Mouse (Mus musculus): ENCODE measurements around the gene Pla2g2d. TPM values are rescaled to one million over a fixed set of nuclear protein-coding genes. Genes with fewer than 3 reads are reported as not detected.
A peak's percentile ranks its signal among the peaks of the same experiment; 100 is the strongest.

Gene Pla2g2d
- total and polyA plus RNA-seq, 3 experiments, result 0.26 to 2.7 (median 0.55) TPM

DNA sequence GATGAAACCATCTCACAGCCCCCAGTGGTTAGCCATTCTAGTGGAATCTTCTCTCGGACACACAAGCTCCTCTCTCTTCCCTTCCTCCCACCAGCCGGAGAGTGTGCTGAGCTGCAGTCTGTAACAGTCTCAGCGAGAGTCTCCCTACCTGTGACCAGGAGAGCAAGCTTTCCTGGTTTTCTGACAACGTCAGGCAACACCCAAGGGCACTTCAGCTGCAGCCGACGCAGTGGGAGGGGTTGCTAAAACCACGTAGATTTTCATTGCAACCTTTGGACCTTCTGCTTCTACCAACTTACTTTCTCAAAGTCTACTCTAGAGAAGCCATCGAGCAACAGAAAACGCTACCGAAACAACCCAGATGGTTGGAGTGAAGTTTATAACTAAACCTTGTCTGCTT is 3.6 kb upstream of the Pla2g2d start:
- 80% methylated on average over 10 of the region's 10 CpGs for WGBS
- TF ChIP-seq POLR2A (IDR thresholded peaks at IDR 0.05; ENCODE audit: insufficient read depth, low read depth, low read length), result no peak
- TF ChIP-seq EP300 (IDR thresholded peaks at IDR 0.05; ENCODE audit: insufficient read depth, low read depth, low read length), result no peak
- no peak for TF ChIP-seq CTCF (IDR thresholded peaks at IDR 0.05)
- Histone ChIP-seq H3K4me1 (ENCODE audit: control insufficient read depth, insufficient read depth, low read length) (no peaks in the 10 kb centered on the region), H3K4me3 (no peak overlapping the region), H3K9ac (ENCODE audit: low read depth, low read length) (no peak overlapping the region), H3K36me3 (ENCODE audit: control insufficient read depth, insufficient read depth, low read length) (no peaks in the 10 kb centered on the region), H3K79me2 (replicated peaks; ENCODE audit: control insufficient read depth, insufficient read depth, low read length) (no peaks in the 10 kb centered on the region), H3K27ac (no peak overlapping the region), H3K27me3 (ENCODE audit: control insufficient read depth, insufficient read depth, low read length) (no peaks in the 10 kb centered on the region)
- intact Hi-C loops (cut with DNase I), result no loop called here
- DNase-seq, result no peak

GRCm38 (mm10) chr4:138772386-138772785 is 3.1 kb upstream of the Pla2g2d start:
- no peaks in the 10 kb centered on the region for H3K79me2 ChIP-seq (replicated peaks; ENCODE audit: control insufficient read depth, insufficient read depth, low read length)

DNA sequence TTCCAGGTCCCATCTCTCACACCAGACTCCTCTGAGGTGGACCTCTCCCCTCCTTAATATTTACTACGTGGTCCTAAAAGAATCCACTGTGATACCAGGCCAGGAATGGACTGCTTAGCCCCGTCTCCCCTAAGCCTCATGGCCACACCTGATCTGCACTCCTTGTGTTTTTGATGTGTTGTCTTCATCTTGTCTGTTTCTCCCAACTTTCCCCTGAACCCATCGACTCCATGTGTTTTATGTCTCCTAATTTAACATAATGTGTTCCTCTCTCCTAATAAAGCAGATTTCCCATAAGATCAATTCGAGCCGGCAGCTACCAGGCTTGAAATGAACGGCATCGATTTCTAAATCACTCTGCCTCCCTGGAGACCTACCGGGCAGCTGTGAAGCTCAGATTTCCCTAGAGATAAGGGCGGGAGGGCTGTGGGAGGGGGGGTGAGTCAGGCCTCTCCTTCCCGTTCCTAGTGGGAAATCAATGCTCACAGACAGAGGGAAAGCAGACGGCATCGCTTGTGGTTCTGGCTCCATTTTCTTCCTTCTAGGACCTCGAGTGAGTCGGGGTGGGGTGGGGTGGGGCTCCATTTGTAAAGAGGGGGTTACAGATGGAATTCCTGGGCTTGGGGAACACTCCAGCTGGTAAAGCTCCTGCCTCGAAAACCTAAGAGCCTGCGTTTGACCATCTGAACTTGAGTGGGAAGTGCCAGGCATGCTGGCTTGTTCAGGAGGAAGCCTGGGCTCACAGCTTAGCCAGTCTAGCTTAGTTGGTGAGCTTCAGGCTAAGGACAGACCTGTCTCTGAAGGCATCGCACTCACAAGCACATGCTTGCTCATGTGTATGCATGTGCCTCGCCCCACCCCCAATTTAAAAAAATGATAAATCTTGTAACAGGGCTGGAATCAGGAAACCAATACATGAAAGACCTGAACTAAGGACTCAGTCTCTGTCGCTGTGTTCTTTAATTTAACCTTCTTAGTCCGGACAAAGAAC is 2.2 kb downstream of the Pla2g2d start:
- intact Hi-C loops (cut with DNase I), result no loop called here
- 45% methylated on average over 20 of the region's 20 CpGs for WGBS
- H3K27ac ChIP-seq, result no peak overlapping the region
- no peaks in the 10 kb centered on the region for H3K79me2 ChIP-seq (replicated peaks; ENCODE audit: control insufficient read depth, insufficient read depth, low read length)
- no peaks in the 10 kb centered on the region; the same call in 1 of the 2 replicates for H3K27me3 ChIP-seq (ENCODE audit: control insufficient read depth, insufficient read depth, low read length)
- no peak for DNase-seq
- no peaks in the 10 kb centered on the region for H3K36me3 ChIP-seq (ENCODE audit: control insufficient read depth, insufficient read depth, low read length)
- TF ChIP-seq EP300 (IDR thresholded peaks at IDR 0.05; ENCODE audit: insufficient read depth, low read depth, low read length) (no peak), CTCF (IDR thresholded peaks at IDR 0.05) (no peak), POLR2A (IDR thresholded peaks at IDR 0.05; ENCODE audit: insufficient read depth, low read depth, low read length) (no peak)
- no peak overlapping the region for H3K4me3 ChIP-seq
- no peaks in the 10 kb centered on the region for H3K4me1 ChIP-seq (ENCODE audit: control insufficient read depth, insufficient read depth, low read length)
- H3K9ac ChIP-seq (ENCODE audit: low read depth, low read length), result no peak overlapping the region

More at GRCm38 (mm10) chr4:138772386-138772785, 3.1 kb upstream of the Pla2g2d start:
- Histone ChIP-seq H3K36me3 (ENCODE audit: control insufficient read depth, insufficient read depth, low read length) (no peaks in the 10 kb centered on the region), H3K9ac (ENCODE audit: low read depth, low read length) (no peak overlapping the region), H3K27ac (no peak overlapping the region), H3K4me1 (ENCODE audit: control insufficient read depth, insufficient read depth, low read length) (no peaks in the 10 kb centered on the region), H3K27me3 (ENCODE audit: control insufficient read depth, insufficient read depth, low read length) (no peaks in the 10 kb centered on the region), H3K4me3 (no peak overlapping the region)
- intact Hi-C loops (cut with DNase I), result no loop called here
- 59% methylated on average over 5 of the region's 5 CpGs for WGBS
- DNase-seq, result no peak
- TF ChIP-seq EP300 (IDR thresholded peaks at IDR 0.05; ENCODE audit: insufficient read depth, low read depth, low read length) (no peak), POLR2A (IDR thresholded peaks at IDR 0.05; ENCODE audit: insufficient read depth, low read depth, low read length) (no peak), CTCF (IDR thresholded peaks at IDR 0.05) (no peak)

DNA sequence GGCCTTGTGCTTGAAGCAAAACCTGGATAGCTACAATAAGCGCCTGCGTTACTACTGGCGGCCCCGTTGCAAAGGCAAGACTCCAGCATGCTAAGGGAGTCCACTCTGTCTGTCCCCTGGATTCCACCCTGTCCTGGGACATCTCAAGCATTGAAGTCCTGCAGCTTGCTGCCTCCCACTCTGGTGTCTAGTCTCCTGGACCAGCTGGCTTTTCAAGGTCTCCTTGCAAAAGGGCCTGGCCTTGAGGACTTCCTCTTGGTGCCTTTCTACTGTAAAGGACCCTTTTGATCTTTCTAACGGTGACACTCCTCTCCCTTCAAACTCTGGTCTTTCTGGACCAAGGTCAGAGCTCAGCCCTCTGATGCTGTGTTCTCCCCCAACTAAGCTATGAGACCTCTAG is 4.8 kb downstream of the Pla2g2d start:
- H3K27ac ChIP-seq, result no peak overlapping the region
- H3K27me3 ChIP-seq (ENCODE audit: control insufficient read depth, insufficient read depth, low read length), result no peaks in the 10 kb centered on the region; the same call in 1 of the 2 replicates
- DNase-seq, result no peak
- no peaks in the 10 kb centered on the region for H3K79me2 ChIP-seq (replicated peaks; ENCODE audit: control insufficient read depth, insufficient read depth, low read length)
- H3K4me3 ChIP-seq, result no peak overlapping the region
- TF ChIP-seq EP300 (IDR thresholded peaks at IDR 0.05; ENCODE audit: insufficient read depth, low read depth, low read length) (no peak), CTCF (IDR thresholded peaks at IDR 0.05) (no peak), POLR2A (IDR thresholded peaks at IDR 0.05; ENCODE audit: insufficient read depth, low read depth, low read length) (no peak)
- WGBS, result 81% methylated on average over 5 of the region's 5 CpGs
- intact Hi-C loops (cut with DNase I), result no loop called here
- H3K9ac ChIP-seq (ENCODE audit: low read depth, low read length), result no peak overlapping the region
- no peaks in the 10 kb centered on the region for H3K4me1 ChIP-seq (ENCODE audit: control insufficient read depth, insufficient read depth, low read length)
- H3K36me3 ChIP-seq (ENCODE audit: control insufficient read depth, insufficient read depth, low read length), result no peaks in the 10 kb centered on the region

DNA sequence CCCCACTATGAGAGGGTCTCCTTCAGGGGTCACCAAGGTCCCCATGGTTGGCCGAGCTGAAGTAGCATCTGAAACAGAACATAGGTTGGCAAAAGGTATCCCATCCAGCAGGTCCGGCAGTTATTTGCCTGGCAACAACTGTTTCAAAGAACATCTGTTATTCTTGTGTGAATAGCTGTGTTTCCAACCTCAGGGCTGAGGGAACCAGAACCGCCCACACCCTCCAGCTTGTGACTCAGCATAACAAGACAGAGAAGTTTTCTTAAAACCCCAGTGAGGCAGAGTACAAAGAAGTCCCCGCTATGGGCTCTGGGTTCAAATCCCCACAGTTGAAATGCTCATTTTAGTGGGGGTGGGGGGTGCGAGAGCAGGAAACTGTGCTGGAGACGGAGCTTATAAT is 6.6 kb downstream of the Pla2g2d start:
- H3K79me2 ChIP-seq (replicated peaks; ENCODE audit: control insufficient read depth, insufficient read depth, low read length), result no peaks in the 10 kb centered on the region
- H3K9ac ChIP-seq (ENCODE audit: low read depth, low read length), result no peak overlapping the region
- H3K4me3 ChIP-seq, result no peak overlapping the region
- 77% methylated on average over 6 of the region's 6 CpGs for WGBS
- no peaks in the 10 kb centered on the region; the same call in 1 of the 2 replicates for H3K27me3 ChIP-seq (ENCODE audit: control insufficient read depth, insufficient read depth, low read length)
- no peak for DNase-seq
- intact Hi-C loops (cut with DNase I), result no loop called here
- H3K36me3 ChIP-seq (ENCODE audit: control insufficient read depth, insufficient read depth, low read length), result no peaks in the 10 kb centered on the region
- H3K27ac ChIP-seq, result no peak overlapping the region
- no peak for TF ChIP-seq CTCF (IDR thresholded peaks at IDR 0.05)
- no peak for TF ChIP-seq EP300 (IDR thresholded peaks at IDR 0.05; ENCODE audit: insufficient read depth, low read depth, low read length)
- TF ChIP-seq POLR2A (IDR thresholded peaks at IDR 0.05; ENCODE audit: insufficient read depth, low read depth, low read length), result no peak
- H3K4me1 ChIP-seq (ENCODE audit: control insufficient read depth, insufficient read depth, low read length), result peaks cover 2% of the 10 kb centered on the region; the same call in 1 of the 2 replicates

- no peak overlapping the region for H3K4me3 ChIP-seq
- H3K9ac ChIP-seq (ENCODE audit: low read depth, low read length), result no peak overlapping the region
- no peak overlapping the region for H3K27ac ChIP-seq
- DNase-seq, result no peak
- no peaks in the 10 kb centered on the region for H3K79me2 ChIP-seq (replicated peaks; ENCODE audit: control insufficient read depth, insufficient read depth, low read length)
- TF ChIP-seq CTCF (IDR thresholded peaks at IDR 0.05), result peak; percentile 23; the same call in 1 of the 2 replicates
- no peak for TF ChIP-seq POLR2A (IDR thresholded peaks at IDR 0.05; ENCODE audit: insufficient read depth, low read depth, low read length)
- TF ChIP-seq EP300 (IDR thresholded peaks at IDR 0.05; ENCODE audit: insufficient read depth, low read depth, low read length), result no peak
- H3K36me3 ChIP-seq (ENCODE audit: control insufficient read depth, insufficient read depth, low read length), result no peaks in the 10 kb centered on the region
- 36% methylated on average over 4 of the region's 4 CpGs for WGBS
- peaks cover 2% of the 10 kb centered on the region; the same call in 1 of the 2 replicates for H3K4me1 ChIP-seq (ENCODE audit: control insufficient read depth, insufficient read depth, low read length)
- H3K27me3 ChIP-seq (ENCODE audit: control insufficient read depth, insufficient read depth, low read length), result no peaks in the 10 kb centered on the region
- intact Hi-C loops (cut with DNase I), result no loop called here
Observed at GRCm38 (mm10) chr4:138785721-138786120, 10.2 kb downstream of the Pla2g2d start.

Measured in heart, adult 2 months (tissue).